Mouse (Mus musculus) ES-E14 (cell line): ENCODE results near the gene Gdpd5. TPM values are rescaled to one million over a fixed set of nuclear protein-coding genes. Genes with fewer than 3 reads are reported as not detected.

ENCODE experiments used
- DNase-seq: peaks from one replicate; pipeline ENCODE4 v3.0.0-alpha.2; 2013; ENCODE audit warnings: low read depth, low spot score
- H3K27ac ChIP-seq: 2 replicates; pipeline ENCODE4 v1.5.1; 2012; ENCODE audit warnings: low read depth, mild to moderate bottlenecking, low read length, moderate library complexity, mixed read lengths; ENCODE audit not compliant: poor library complexity, insufficient read depth, severe bottlenecking
- H3K36me3 ChIP-seq: 2 replicates; pipeline ENCODE4 v1.6.1; 2012; ENCODE audit warnings: mild to moderate bottlenecking, low read length, moderate library complexity, mixed read lengths; ENCODE audit not compliant: control insufficient read depth, poor library complexity, insufficient read depth, severe bottlenecking
- H3K4me1 ChIP-seq, 2 experiments: fragments of 150-350 bp in 1 of 2; sonication (generic) in 1 of 2; 2 replicates each; pipeline ENCODE4 v1.6.1; 2012; ENCODE audit warnings: low read length in 2 of 2, mild to moderate bottlenecking in 1 of 2, mixed read lengths in 1 of 2; ENCODE audit not compliant: control insufficient read depth in 2 of 2, insufficient read depth in 2 of 2, poor library complexity in 1 of 2
- H3K4me3 ChIP-seq, 2 experiments: fragments of 150-350 bp in 1 of 2; sonication (generic) in 1 of 2; 2 replicates each; pipeline ENCODE4 v1.5.1; 2012; ENCODE audit warnings: low read length in 2 of 2, low read depth in 1 of 2, mild to moderate bottlenecking in 1 of 2, mixed read lengths in 1 of 2; ENCODE audit not compliant: insufficient read depth in 1 of 2, poor library complexity in 1 of 2, severe bottlenecking in 1 of 2
- H3K9ac ChIP-seq: 2 replicates; pipeline ENCODE4 v1.6.1; 2012; ENCODE audit warnings: low read depth, mild to moderate bottlenecking, low read length, mixed read lengths; ENCODE audit not compliant: poor library complexity, insufficient read depth, severe bottlenecking
- H3K9me3 ChIP-seq: fragments of 150-350 bp; sonication (generic); 2 replicates; pipeline ENCODE4 v1.6.1; 2012; ENCODE audit warnings: low read depth, mild to moderate bottlenecking, low read length; ENCODE audit not compliant: control insufficient read depth, insufficient read depth
- CHD2 ChIP-seq: IDR thresholded peaks from 2 replicates; pipeline ENCODE4 v1.6.1; 2014; ENCODE audit warnings: mild to moderate bottlenecking, low read depth, low read length, inconsistent platforms
- HCFC1 ChIP-seq: IDR thresholded peaks from 2 replicates; pipeline ENCODE4 v1.6.1; 2012; ENCODE audit warnings: low read length, inconsistent platforms, borderline replicate concordance; ENCODE audit not compliant: insufficient read depth
- MAFK ChIP-seq: IDR thresholded peaks from 2 replicates; pipeline ENCODE4 v1.6.1; 2014; ENCODE audit warnings: mild to moderate bottlenecking, low read depth, low read length, inconsistent platforms; ENCODE audit not compliant: insufficient read depth
- ZC3H11A ChIP-seq: IDR thresholded peaks from 2 replicates; pipeline ENCODE4 v1.6.1; 2012; ENCODE audit warnings: low read depth, mild to moderate bottlenecking, inconsistent platforms, low read length, borderline replicate concordance
- ZNF384 ChIP-seq: IDR thresholded peaks from 2 replicates; pipeline ENCODE4 v1.6.1; 2012; ENCODE audit warnings: low read depth, low read length, inconsistent platforms
- in situ Hi-C, 2 experiments: fragments of 600-800 bp; cut with MboI; formaldehyde crosslinking; loops; one replicate each; pipeline ENCODE4 v1.15.1; 2025; ENCODE audit warnings: low sequenced_read_pairs in 2 of 2, inconsistent platforms in 1 of 2; ENCODE audit not compliant: unreplicated experiment in 2 of 2
- total RNA-seq: library from RNA; depleted of rRNA; stranded (reverse); fragments of 300-350 nt; gene quantifications from 2 replicates; pipeline ENCODE4 v1.2.3, GENCODE M21; 2012

Gdpd5 gene
- total RNA-seq, 1 experiment: 10.2 TPM

DNA sequence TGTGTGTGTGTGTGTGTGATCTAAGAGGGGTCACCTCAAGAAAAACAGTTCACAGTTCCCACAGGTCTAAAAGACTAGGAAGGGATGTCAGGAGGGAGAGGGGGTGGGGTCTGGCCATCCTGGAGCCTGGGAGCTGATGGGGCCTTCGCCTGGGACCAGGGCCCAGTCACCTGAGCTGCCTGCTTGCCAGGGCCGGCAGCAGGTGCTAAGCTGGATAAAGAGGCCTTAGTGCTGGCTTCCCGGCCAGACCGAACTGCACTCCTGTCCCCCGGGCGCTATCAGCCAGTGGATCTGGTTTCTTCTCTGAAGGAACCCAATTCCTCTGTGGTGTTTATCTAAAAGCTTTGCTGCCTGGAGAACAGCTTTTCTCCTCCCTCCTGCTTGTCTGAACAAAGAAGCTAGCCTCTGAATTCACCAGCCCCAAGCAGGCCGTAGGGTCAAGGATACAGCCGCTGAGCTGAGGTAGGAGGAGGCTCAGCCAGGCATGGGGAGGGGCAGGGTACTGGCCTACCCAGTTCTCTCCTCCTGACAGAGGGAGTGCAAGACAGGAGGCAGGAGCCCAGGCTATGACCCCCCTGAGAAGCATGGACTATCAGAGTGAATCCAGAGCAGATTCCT, 43.4 kb downstream of the Gdpd5 start:
- Histone ChIP-seq H3K4me3 (no peak overlapping the region), H3K27ac (no peak overlapping the region), H3K36me3 (no peaks in the 10 kb centered on the region), H3K9me3 (no peaks in the 10 kb centered on the region), H3K4me1 (peaks cover 10 to 20% of the 10 kb centered on the region in 2 experiments; a peak in 3 of 4 replicates), H3K9ac (no peak overlapping the region)
- in situ Hi-C loops: loop anchor here in 1 of 2 experiments (25.0 kb wide), 1 partner anchor 587 kb away; the partner anchor contains the start of gene Wnt11
- TF ChIP-seq ZC3H11A: no peak
- no peak for TF ChIP-seq MAFK
- TF ChIP-seq CHD2: no peak
- no peak for TF ChIP-seq ZNF384
- no peak for TF ChIP-seq HCFC1
- no peak for DNase-seq

- TF ChIP-seq MAFK (no peak), ZC3H11A (no peak), ZNF384 (no peak), HCFC1 (no peak), CHD2 (no peak)
- H3K4me1 ChIP-seq: peaks cover 4 to 20% of the 10 kb centered on the region in 2 experiments; a peak in 1 of 4 replicates
These were observed 44.5 kb downstream of the Gdpd5 start for GRCm38 (mm10) chr7:99425706-99426105.

DNA sequence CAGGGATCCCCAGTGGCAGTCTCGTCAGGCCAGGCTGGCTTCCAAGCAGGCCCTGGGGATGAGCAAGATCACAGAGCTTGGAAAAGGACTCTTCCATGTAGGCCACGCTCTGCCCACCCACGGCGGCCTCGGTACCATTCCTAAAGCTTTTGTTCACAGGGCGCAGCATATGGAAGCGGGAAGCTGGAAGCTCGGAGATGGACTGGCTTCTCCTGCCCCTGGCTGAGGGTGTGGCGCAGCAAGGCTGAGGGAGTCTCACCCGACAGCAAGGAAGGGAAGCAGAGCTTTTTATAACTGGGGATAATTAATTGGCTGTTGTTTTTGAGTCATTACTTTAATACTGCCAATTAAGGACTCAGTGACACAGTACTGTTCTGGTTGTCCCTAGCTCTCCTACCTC, 45.8 kb downstream of the Gdpd5 start:
- H3K36me3 ChIP-seq: no peaks in the 10 kb centered on the region
- peaks cover 4 to 18% of the 10 kb centered on the region in 2 experiments; a peak in 1 of 4 replicates for H3K4me1 ChIP-seq
- TF ChIP-seq ZNF384 (no peak), CHD2 (no peak), MAFK (no peak), ZC3H11A (no peak), HCFC1 (no peak)
- H3K4me3 ChIP-seq: no peak overlapping the region
- no peak for DNase-seq
- no peaks in the 10 kb centered on the region for H3K9me3 ChIP-seq
- no peak overlapping the region for H3K9ac ChIP-seq
- H3K27ac ChIP-seq: no peak overlapping the region
- in situ Hi-C loops: no loop called here

More at GRCm38 (mm10) chr7:99425706-99426105, 44.5 kb downstream of the Gdpd5 start:
- DNase-seq: no peak
- Histone ChIP-seq H3K36me3 (no peaks in the 10 kb centered on the region), H3K9ac (no peak overlapping the region), H3K9me3 (no peaks in the 10 kb centered on the region), H3K27ac (no peak overlapping the region), H3K4me3 (no peak overlapping the region)
- in situ Hi-C loops: no loop called here

DNA sequence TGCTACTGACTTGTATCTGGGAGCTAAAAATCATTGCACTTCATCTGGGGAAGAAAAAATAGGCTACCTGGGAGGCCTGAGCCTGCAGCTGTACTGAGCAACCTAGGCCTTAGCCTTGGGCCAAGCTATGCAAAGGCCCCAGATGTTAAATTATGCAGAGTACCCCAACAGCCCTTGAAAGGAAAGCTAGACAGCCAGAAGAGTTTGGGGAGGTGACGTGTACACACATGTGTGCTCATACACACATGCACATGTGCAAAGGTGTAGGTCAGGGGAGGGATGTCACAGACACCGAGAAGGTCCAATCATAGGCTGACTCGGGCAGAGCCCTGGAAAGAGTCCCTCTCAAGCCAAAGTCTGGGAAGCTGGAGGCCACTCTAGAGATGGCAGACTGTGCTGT, 46.8 kb downstream of the Gdpd5 start:
- Histone ChIP-seq H3K36me3 (no peaks in the 10 kb centered on the region), H3K9me3 (no peaks in the 10 kb centered on the region), H3K9ac (no peak overlapping the region), H3K4me3 (no peak overlapping the region), H3K4me1 (peaks cover 4 to 18% of the 10 kb centered on the region in 2 experiments; a peak in 1 of 4 replicates), H3K27ac (no peak overlapping the region)
- in situ Hi-C loops: no loop called here
- no peak for TF ChIP-seq HCFC1
- TF ChIP-seq ZNF384: no peak
- TF ChIP-seq CHD2: no peak
- no peak for TF ChIP-seq MAFK
- TF ChIP-seq ZC3H11A: no peak
- no peak for DNase-seq
